Mouse (Mus musculus) bone marrow, adult 2 months (tissue): ENCODE data around the gene Gorab. TPM values are rescaled to one million over a fixed set of nuclear protein-coding genes. Genes with fewer than 3 reads are reported as not detected.

Source experiments
- H3K27ac ChIP-seq: fragments of 200-500 bp; 2 replicates; pipeline ENCODE4 v1.5.1; 2012; ENCODE audit warnings: low read depth, mild to moderate bottlenecking, control low read depth, inconsistent platforms, low read length; ENCODE audit not compliant: control insufficient read depth, poor library complexity, insufficient read depth
- H3K4me1 ChIP-seq: fragments of 200-500 bp; 2 replicates; pipeline ENCODE4 v1.6.1; 2011; ENCODE audit warnings: low read length; ENCODE audit not compliant: control insufficient read depth, insufficient read depth
- H3K4me3 ChIP-seq: fragments of 200-500 bp; replicated peaks from 2 replicates; pipeline ENCODE3; 2011; ENCODE audit warnings: mild to moderate bottlenecking, low read depth, low read length, control low read depth; ENCODE audit not compliant: control insufficient read depth
- CTCF ChIP-seq: fragments of 200-500 bp; IDR thresholded peaks from 2 replicates; pipeline ENCODE4 v1.5.1; 2011; ENCODE audit warnings: low read length, control low read depth; ENCODE audit not compliant: control insufficient read depth, insufficient read depth
- POLR2A ChIP-seq: fragments of 200-500 bp; IDR thresholded peaks from 2 replicates; pipeline ENCODE4 v1.6.1; 2011; ENCODE audit warnings: low read depth, mild to moderate bottlenecking, control low read depth, low read length, borderline replicate concordance; ENCODE audit not compliant: control insufficient read depth
- WGBS: fragments of 180-500 bp; shearing (Covaris S2); methylation state at CpG from one replicate; pipeline ENCODE4 v1.1.7; 2018; 5-methylcytosine and 5-hydroxymethylcytosine counted together
- polyA plus RNA-seq: library from polyadenylated mRNA; stranded (reverse); fragments of >200 nt; gene quantifications from 2 replicates; pipeline ENCODE4 v1.2.4, GENCODE M21; 2011; ENCODE audit warnings: low replicate concordance; ENCODE audit not compliant: missing spikeins, insufficient read depth, insufficient read length

Gene Gorab
- polyA plus RNA-seq, 1 experiment = 1.4 TPM

DNA sequence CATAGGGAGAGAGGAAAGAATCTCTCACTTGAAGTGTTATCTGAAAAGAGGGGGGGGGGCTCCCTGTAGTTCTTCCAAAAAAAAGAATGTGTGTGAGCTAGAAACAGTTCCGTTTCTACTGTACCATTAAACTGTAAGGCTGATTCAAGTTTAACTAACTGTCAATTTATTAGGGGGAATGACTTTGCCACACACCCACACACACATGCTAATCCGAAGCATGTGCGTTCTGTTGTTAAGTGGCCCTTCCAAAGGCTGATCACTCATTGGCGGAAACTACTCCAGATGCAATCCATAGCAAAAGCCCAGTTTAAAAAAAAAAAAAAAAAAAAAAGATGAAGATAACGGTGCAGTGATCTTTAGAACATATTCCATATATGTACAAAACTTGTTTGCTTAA is 42.1 kb downstream of the Gorab start:
- Histone ChIP-seq H3K4me1 (no peaks in the 10 kb centered on the region), H3K27ac (no peak overlapping the region), H3K4me3 (no peak overlapping the region)
- no peak for TF ChIP-seq CTCF
- no peak for TF ChIP-seq POLR2A
- 82% methylated on average over 5 of the region's 5 CpGs for WGBS

DNA sequence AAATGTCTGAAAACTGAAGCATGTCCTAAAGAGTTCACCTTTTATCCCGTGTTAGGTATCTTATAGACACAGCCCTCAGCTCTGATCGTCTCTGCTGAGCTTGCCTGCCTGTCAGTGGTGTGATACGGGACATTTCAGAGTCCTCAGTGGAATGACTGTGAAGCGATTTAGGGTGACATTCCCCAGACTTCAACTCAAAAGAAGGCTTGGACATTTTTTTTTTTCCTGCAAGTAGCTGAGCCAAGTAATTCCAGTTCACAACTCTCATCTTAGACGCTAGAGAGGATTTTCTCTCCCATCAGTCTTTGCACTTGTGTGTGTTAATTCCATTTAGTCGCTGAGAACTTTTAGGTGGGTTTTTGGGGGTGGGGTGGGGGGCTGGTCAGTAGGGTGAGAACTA is 42.7 kb downstream of the Gorab start:
- 72% methylated on average over 6 of the region's 6 CpGs for WGBS
- Histone ChIP-seq H3K4me1 (no peaks in the 10 kb centered on the region), H3K27ac (no peak overlapping the region), H3K4me3 (no peak overlapping the region)
- no peak for TF ChIP-seq POLR2A
- TF ChIP-seq CTCF = no peak

DNA sequence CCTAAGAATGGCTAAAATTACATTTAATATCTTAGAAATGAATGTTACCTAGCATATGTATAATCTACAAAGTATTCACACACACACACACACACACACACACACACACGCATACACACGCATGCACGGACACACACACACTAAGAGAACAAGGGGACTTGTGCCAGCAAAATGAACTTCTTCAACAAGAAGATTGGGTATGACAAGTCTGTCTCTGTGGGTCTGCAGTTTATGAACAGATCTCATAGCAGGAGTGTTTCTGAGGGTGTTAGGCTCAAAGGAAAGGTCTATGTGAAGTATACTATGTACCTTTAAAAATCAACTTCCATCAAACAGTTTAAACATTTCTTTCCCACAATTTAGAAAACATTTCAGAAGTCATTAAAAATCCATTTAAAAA is 43.9 kb downstream of the Gorab start:
- WGBS = 84% methylated on average over 3 of the region's 3 CpGs
- no peaks in the 10 kb centered on the region for H3K4me1 ChIP-seq
- TF ChIP-seq CTCF = no peak
- no peak for TF ChIP-seq POLR2A
- no peak overlapping the region for H3K4me3 ChIP-seq
- no peak overlapping the region for H3K27ac ChIP-seq

DNA sequence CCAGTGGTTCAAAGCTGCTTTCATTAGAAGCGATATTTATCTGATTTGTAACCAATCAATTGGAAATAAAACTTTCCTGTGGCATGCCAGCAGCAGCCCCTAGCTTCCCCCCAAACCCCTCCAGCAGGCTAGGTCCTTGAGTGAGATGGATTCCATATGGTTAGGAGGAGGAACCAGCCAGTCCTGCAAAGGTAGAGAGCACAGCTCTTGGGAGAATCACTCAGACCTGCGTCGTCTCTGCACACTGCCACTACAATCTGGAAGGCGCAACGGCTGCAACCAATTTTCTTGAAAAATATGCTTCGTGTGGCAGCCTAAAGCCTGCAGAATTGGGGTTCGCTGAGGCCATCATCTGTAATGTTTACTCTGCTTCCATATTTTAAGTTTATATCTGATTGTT is 45.3 kb downstream of the Gorab start:
- 71% methylated on average over 7 of the region's 7 CpGs for WGBS
- H3K27ac ChIP-seq = no peak overlapping the region
- H3K4me1 ChIP-seq = no peaks in the 10 kb centered on the region
- TF ChIP-seq CTCF (no peak), POLR2A (no peak)
- H3K4me3 ChIP-seq = no peak overlapping the region

DNA sequence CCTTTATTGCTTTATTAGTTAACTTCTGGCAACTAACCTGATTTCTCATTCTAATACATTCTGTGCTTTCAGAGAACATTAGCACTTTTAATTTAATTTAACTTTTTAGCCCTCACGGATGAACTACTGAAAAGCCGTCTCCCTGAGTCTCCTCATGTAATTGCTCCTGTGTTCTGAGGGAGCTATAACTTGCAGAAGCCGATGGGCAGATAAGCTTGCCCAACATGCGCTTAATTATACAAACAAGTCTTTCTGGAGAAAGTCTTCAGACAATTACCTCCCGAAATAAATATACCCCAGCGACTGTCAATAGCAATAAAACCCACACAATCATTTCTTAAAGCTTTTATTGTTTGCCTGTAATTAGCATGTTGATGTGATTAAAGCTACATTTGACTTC is 45.7 kb downstream of the Gorab start:
- WGBS = 70% methylated on average over 6 of the region's 6 CpGs
- TF ChIP-seq CTCF = no peak
- no peak for TF ChIP-seq POLR2A

DNA sequence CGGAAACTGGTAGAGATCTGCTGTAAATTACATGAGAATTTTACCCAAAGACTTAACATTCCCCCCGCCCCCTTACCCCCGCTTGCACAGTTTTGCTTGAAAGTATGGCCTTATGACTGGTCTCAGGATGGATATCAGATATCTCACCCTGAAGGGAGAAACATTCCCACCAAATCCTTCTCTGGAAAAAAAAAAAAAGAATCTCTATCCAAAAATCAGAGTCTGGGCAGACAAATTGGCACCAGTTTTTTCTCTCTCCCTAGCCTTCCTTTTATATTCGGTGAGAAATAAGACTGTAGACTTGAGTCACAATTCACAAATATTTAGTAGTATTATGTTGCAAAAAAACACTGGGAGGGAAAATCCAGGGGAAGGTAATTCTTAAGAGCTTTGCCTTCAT is 47.3 kb downstream of the Gorab start:
- 66% methylated on average over 4 of the region's 4 CpGs for WGBS
- Histone ChIP-seq H3K4me1 (no peaks in the 10 kb centered on the region), H3K4me3 (no peak overlapping the region), H3K27ac (no peak overlapping the region)
- no peak for TF ChIP-seq CTCF
- no peak for TF ChIP-seq POLR2A

More for the DNA sequence above, 45.7 kb downstream of the Gorab start:
- H3K4me1 ChIP-seq = no peaks in the 10 kb centered on the region
- H3K27ac ChIP-seq = no peak overlapping the region
- no peak overlapping the region for H3K4me3 ChIP-seq

DNA sequence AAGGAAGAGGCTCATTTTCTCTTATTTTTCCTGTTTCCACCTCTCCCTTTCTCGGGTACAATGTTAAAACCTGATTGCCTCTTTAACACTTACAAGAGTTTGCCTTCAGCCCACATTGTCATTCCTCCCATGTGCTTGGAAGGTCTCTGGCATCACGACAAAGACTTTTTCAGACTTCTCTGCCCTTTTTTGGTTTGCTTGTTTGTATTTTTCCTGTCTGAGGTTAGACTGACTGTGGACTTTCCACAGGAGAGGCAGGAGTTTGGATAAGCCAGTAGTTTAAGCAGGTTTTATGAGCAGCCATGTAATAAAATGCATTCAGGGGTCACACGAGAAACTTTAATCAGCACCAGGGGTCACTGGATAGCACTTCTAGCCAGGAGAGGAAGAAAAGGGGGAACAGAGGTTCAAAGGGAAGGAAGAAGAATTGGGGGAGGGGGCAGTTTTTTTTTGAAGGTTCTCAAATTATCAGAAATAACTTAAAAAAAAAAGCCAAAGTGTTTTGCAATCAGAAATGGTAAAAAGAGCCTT is 47.8 kb downstream of the Gorab start:
- WGBS = 27% methylated on average over 3 of the region's 3 CpGs
- Histone ChIP-seq H3K27ac (no peak overlapping the region), H3K4me3 (no peak overlapping the region), H3K4me1 (no peaks in the 10 kb centered on the region)
- TF ChIP-seq POLR2A (no peak), CTCF (no peak)

DNA sequence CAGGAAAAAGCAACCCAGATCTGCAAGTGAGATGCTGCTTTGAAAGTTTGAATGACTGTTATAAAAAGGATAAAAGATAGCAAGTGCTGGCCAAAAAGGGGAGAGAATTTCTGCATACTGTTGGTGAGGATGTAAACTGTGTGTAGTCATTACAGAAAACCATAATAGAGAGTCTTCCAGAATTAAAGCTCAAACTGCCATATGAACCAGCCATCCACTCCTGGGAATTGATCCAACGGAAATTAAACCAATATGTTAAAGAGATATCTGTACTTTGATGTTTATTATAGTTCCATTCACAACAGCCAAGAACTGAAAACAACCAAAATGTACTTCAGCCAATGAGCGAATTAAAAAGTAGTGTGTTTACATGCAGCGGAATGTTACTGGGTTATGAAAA is 52.5 kb downstream of the Gorab start:
- Histone ChIP-seq H3K4me1 (no peaks in the 10 kb centered on the region), H3K4me3 (no peak overlapping the region), H3K27ac (no peak overlapping the region)
- 85% methylated on average over 3 of the region's 3 CpGs for WGBS
- TF ChIP-seq POLR2A (no peak), CTCF (no peak)

DNA sequence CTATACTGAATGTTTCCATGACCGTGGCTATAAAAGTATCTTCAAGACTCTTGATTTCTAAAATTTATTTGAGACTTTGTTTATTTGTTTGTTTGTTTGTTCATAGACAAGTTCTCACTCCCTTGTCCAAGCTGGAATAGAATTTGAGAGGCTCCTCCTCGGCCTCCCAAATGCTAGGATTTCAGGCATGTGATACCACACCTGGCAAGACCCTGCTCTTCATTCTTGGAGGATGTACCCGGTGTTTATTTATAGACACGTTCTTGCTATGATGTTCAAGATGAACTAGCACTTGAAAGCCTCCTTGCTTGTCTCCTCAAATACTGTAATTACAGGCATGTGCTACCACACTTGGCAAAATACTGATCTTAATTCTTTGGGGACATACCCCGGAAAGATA is 57.9 kb downstream of the Gorab start:
- no peak overlapping the region for H3K27ac ChIP-seq
- no peak overlapping the region for H3K4me3 ChIP-seq
- no peak for TF ChIP-seq CTCF
- no peak for TF ChIP-seq POLR2A
- WGBS = 81% methylated on average over 5 of the region's 5 CpGs
- H3K4me1 ChIP-seq = no peaks in the 10 kb centered on the region
